Mouse (Mus musculus): ENCODE results near the gene Cadps.

GRCm38 (mm10) chr14:12637121-12637754, 185.6 kb downstream of the Cadps start:
- TF ChIP-seq CTCF (IDR thresholded peaks at IDR 0.05; ENCODE audit: borderline replicate concordance, control insufficient read depth, extremely low read depth, insufficient read depth, low read length, poor library complexity): no peak
- TF ChIP-seq POLR2A (IDR thresholded peaks at IDR 0.05; ENCODE audit: control insufficient read depth, extremely low read depth, insufficient read depth, low read length, poor library complexity): no peak
